Mouse (Mus musculus) embryonic facial prominence, embryonic 12.5 days (tissue): ENCODE results near the gene Slc30a1. TPM values are rescaled to one million over a fixed set of nuclear protein-coding genes. Genes with fewer than 3 reads are reported as not detected.
A peak's percentile ranks its signal among the peaks of the same experiment; 100 is the strongest.

ENCODE experiments used
- ATAC-seq: fragments of 200-750 bp; cut with Nextera tagmentation; 2 replicates; pipeline ENCODE4 v1.8.0; 2017; ENCODE audit not compliant: insufficient number of reproducible peaks, insufficient read depth, low FRiP score, low TSS enrichment
- H3K27ac ChIP-seq: fragments of 300-500 bp; sonication (generic); 2 replicates; pipeline ENCODE4 v1.5.1; 2016; ENCODE audit warnings: mild to moderate bottlenecking
- H3K27me3 ChIP-seq: fragments of 300-500 bp; sonication (generic); 2 replicates; pipeline ENCODE4 v1.6.1; 2016; ENCODE audit warnings: mild to moderate bottlenecking, moderate library complexity
- H3K36me3 ChIP-seq: fragments of 300-500 bp; sonication (generic); 2 replicates; pipeline ENCODE4 v1.6.1; 2016; ENCODE audit warnings: mild to moderate bottlenecking
- H3K4me1 ChIP-seq: fragments of 300-500 bp; sonication (generic); 2 replicates; pipeline ENCODE4 v1.6.1; 2016
- H3K4me2 ChIP-seq: fragments of 300-500 bp; sonication (generic); replicated peaks from 2 replicates; pipeline ENCODE4 v1.6.1; 2016; ENCODE audit warnings: mild to moderate bottlenecking, moderate library complexity
- H3K4me3 ChIP-seq: fragments of 300-500 bp; sonication (generic); 2 replicates; pipeline ENCODE4 v1.5.1; 2016; ENCODE audit warnings: mild to moderate bottlenecking
- H3K9ac ChIP-seq: fragments of 300-500 bp; sonication (generic); 2 replicates; pipeline ENCODE4 v1.6.1; 2016; ENCODE audit warnings: mild to moderate bottlenecking, moderate library complexity
- H3K9me3 ChIP-seq: fragments of 300-500 bp; sonication (generic); 2 replicates; pipeline ENCODE4 v1.6.1; 2016; ENCODE audit warnings: mild to moderate bottlenecking, moderate library complexity
- WGBS: fragments of 180-500 bp; shearing (Covaris S2); methylation state at CpG from one replicate; pipeline ENCODE4 v1.1.7; 2016; 5-methylcytosine and 5-hydroxymethylcytosine counted together
- polyA plus RNA-seq: library from polyadenylated mRNA; unstranded; fragments of >200 nt; fragmentation: Nextera tagmentation; extraction: Ambion mirVana; gene quantifications from 2 replicates; pipeline ENCODE4 v1.2.1, GENCODE M21; 2016

Gene Slc30a1
- polyA plus RNA-seq: 3.3 and 3.9 TPM in 2 replicates

DNA sequence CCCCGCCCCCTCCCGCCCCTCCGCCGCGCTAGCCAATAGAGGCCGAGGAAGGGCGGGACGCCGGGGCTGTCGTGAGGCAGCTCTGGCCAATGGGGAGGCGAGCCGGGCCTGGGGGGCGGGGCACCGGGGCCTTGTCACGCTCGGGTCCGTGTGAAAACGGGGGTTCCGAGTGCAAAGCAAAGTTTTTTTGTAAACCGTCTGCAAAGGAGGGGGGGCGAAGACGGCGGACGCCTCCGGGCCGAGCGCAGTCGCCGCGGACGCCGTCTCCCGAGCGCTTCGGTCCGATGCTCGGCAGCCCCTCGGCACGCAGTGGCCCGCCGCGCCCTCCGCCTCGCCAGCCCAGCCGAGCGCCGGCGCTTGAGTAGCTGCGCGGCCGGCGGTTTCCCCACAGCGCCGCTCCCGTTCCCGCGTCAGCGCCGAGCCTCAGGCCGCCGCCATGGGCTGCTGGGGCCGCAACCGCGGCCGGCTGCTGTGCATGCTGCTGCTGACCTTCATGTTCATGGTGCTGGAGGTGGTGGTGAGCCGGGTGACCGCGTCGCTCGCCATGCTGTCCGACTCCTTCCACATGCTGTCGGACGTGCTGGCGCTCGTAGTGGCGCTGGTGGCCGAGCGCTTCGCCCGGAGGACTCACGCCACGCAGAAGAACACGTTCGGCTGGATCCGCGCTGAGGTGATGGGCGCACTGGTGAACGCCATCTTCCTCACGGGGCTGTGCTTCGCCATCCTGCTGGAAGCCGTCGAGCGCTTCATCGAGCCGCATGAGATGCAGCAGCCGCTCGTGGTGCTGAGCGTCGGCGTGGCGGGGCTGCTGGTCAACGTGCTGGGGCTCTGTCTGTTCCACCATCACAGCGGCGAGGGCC is at the start of gene Slc30a1:
Gene Slc30a1, plus strand, starts transcription at position 197 of the 860 bp plus-strand sequence.
- WGBS: under 1% methylated on average over 100 of the region's 104 CpGs
- Histone ChIP-seq H3K4me3 (peak within 1 kb of the TSS; percentile 89), H3K27ac (peak within 1 kb of the TSS; percentile 85), H3K4me1 (peaks cover 24% of the 10 kb centered on the region), H3K36me3 (peaks cover 11% of the 10 kb centered on the region), H3K27me3 (no peaks in the 10 kb centered on the region), H3K9me3 (no peaks in the 10 kb centered on the region), H3K9ac (peak within 1 kb of the TSS; percentile 78), H3K4me2 (peak within 1 kb of the TSS; percentile 98)
- peak; percentile 99 for ATAC-seq

DNA sequence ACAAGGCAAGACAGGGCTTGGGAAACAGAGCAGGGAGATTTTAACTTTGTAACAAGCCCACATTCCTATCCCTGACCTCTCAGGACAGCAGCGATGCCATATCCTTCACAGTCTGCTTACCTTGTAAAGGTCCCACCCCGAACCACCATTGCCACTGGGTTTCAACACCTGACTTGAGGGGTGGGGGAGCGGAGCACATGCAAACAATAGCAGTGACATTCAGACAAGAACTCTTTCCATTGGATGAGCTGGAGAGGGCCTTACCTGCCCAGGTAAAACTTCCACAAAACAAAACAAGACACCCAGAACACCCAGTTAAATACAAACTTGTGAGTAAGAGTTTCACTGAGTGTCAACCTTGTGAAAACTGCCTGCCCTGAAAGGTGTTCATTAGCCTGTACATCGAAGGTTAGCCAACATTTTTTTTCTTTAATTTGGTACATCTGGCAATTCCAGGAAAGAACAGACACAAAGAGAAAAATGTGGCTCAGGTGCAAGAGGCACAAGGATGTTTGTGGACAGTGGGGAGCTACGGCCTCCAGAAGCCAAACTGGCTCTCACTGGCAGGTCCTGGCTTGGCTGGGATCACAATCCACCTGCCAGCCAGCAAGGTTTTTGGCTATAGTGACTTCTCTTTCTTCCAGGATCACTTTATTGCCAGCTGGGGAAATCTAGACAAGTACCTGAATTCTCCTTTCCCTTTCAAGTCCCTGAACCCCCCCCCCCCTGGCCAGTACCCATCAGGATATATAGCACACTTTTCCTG is 49.5 kb upstream of the Slc30a1 start:
- no peaks in the 10 kb centered on the region for H3K36me3 ChIP-seq
- H3K4me1 ChIP-seq: no peaks in the 10 kb centered on the region
- ATAC-seq: no peak
- H3K4me3 ChIP-seq: no peak overlapping the region
- no peak overlapping the region for H3K27ac ChIP-seq
- no peak overlapping the region for H3K4me2 ChIP-seq
- H3K27me3 ChIP-seq: no peaks in the 10 kb centered on the region
- no peak overlapping the region for H3K9ac ChIP-seq
- WGBS: 73% methylated on average over 5 of the region's 5 CpGs
- no peaks in the 10 kb centered on the region for H3K9me3 ChIP-seq

- H3K4me3 ChIP-seq: no peak overlapping the region
- no peak overlapping the region for H3K4me2 ChIP-seq
- no peaks in the 10 kb centered on the region for H3K4me1 ChIP-seq
- H3K9me3 ChIP-seq: no peaks in the 10 kb centered on the region
- H3K9ac ChIP-seq: no peak overlapping the region
- H3K27me3 ChIP-seq: no peaks in the 10 kb centered on the region
- no peak for ATAC-seq
- H3K27ac ChIP-seq: no peak overlapping the region
- H3K36me3 ChIP-seq: no peaks in the 10 kb centered on the region
These were observed 48.4 kb upstream of the Slc30a1 start for GRCm38 (mm10) chr1:191858136-191858535.

- Histone ChIP-seq H3K4me1 (no peaks in the 10 kb centered on the region), H3K9ac (no peak overlapping the region), H3K9me3 (no peaks in the 10 kb centered on the region), H3K4me2 (no peak overlapping the region), H3K36me3 (no peaks in the 10 kb centered on the region), H3K4me3 (no peak overlapping the region), H3K27me3 (no peaks in the 10 kb centered on the region), H3K27ac (no peak overlapping the region)
- no peak for ATAC-seq
- 85% methylated on average over 3 of the region's 3 CpGs for WGBS
These were observed 46.7 kb upstream of the Slc30a1 start for GRCm38 (mm10) chr1:191859847-191860246.

- H3K27ac ChIP-seq: no peak overlapping the region
- H3K27me3 ChIP-seq: no peaks in the 10 kb centered on the region
- no peaks in the 10 kb centered on the region for H3K36me3 ChIP-seq
- no peak overlapping the region for H3K4me3 ChIP-seq
- no peaks in the 10 kb centered on the region for H3K9me3 ChIP-seq
- no peaks in the 10 kb centered on the region for H3K4me1 ChIP-seq
- no peak overlapping the region for H3K4me2 ChIP-seq
- WGBS: 90% methylated on average over 5 of the region's 5 CpGs
- H3K9ac ChIP-seq: no peak overlapping the region
- ATAC-seq: no peak
These were observed 45.3 kb upstream of the Slc30a1 start for GRCm38 (mm10) chr1:191861247-191861646.

GRCm38 (mm10) chr1:191863833-191864550 is 42.6 kb upstream of the Slc30a1 start:
- no peaks in the 10 kb centered on the region for H3K27me3 ChIP-seq
- no peak overlapping the region for H3K9ac ChIP-seq
- no peaks in the 10 kb centered on the region for H3K9me3 ChIP-seq
- H3K36me3 ChIP-seq: no peaks in the 10 kb centered on the region
- no peak overlapping the region for H3K4me2 ChIP-seq
- WGBS: 70% methylated on average over 4 of the region's 4 CpGs
- H3K4me3 ChIP-seq: no peak overlapping the region
- no peak overlapping the region for H3K27ac ChIP-seq
- no peak for ATAC-seq
- no peaks in the 10 kb centered on the region for H3K4me1 ChIP-seq

GRCm38 (mm10) chr1:191864551-191865027 is 42.0 kb upstream of the Slc30a1 start:
- H3K9me3 ChIP-seq: no peaks in the 10 kb centered on the region
- no peaks in the 10 kb centered on the region for H3K4me1 ChIP-seq
- H3K4me3 ChIP-seq: no peak overlapping the region
- H3K9ac ChIP-seq: no peak overlapping the region
- ATAC-seq: no peak
- H3K36me3 ChIP-seq: no peaks in the 10 kb centered on the region
- no peak overlapping the region for H3K4me2 ChIP-seq
- no peak overlapping the region for H3K27ac ChIP-seq
- 80% methylated on average over 8 of the region's 8 CpGs for WGBS
- no peaks in the 10 kb centered on the region for H3K27me3 ChIP-seq

GRCm38 (mm10) chr1:191872076-191872710 is 34.4 kb upstream of the Slc30a1 start:
- Histone ChIP-seq H3K4me2 (no peak overlapping the region), H3K9me3 (no peaks in the 10 kb centered on the region), H3K27ac (no peak overlapping the region), H3K4me1 (no peaks in the 10 kb centered on the region), H3K36me3 (no peaks in the 10 kb centered on the region), H3K4me3 (no peak overlapping the region), H3K27me3 (no peaks in the 10 kb centered on the region; the same call in 1 of the 2 replicates), H3K9ac (no peak overlapping the region)
- no peak for ATAC-seq
- 79% methylated on average over 6 of the region's 6 CpGs for WGBS

- no peak for ATAC-seq
- H3K9me3 ChIP-seq: no peaks in the 10 kb centered on the region
- no peaks in the 10 kb centered on the region for H3K36me3 ChIP-seq
- H3K4me2 ChIP-seq: no peak overlapping the region
- peaks cover 5% of the 10 kb centered on the region; the same call in 1 of the 2 replicates for H3K4me1 ChIP-seq
- H3K27me3 ChIP-seq: no peaks in the 10 kb centered on the region; the same call in 1 of the 2 replicates
- no peak overlapping the region for H3K27ac ChIP-seq
- H3K4me3 ChIP-seq: no peak overlapping the region
- H3K9ac ChIP-seq: no peak overlapping the region
- WGBS: 91% methylated on average over 7 of the region's 7 CpGs
These were observed 31.6 kb upstream of the Slc30a1 start for GRCm38 (mm10) chr1:191875006-191875405.

- H3K4me3 ChIP-seq: no peak overlapping the region
- WGBS: 75% methylated on average over 9 of the region's 9 CpGs
- H3K27ac ChIP-seq: no peak overlapping the region
- peaks cover 5% of the 10 kb centered on the region; the same call in 1 of the 2 replicates for H3K4me1 ChIP-seq
- ATAC-seq: no peak
- no peak overlapping the region for H3K9ac ChIP-seq
- no peaks in the 10 kb centered on the region for H3K36me3 ChIP-seq
- H3K27me3 ChIP-seq: no peaks in the 10 kb centered on the region; the same call in 1 of the 2 replicates
- no peak overlapping the region for H3K4me2 ChIP-seq
- no peaks in the 10 kb centered on the region for H3K9me3 ChIP-seq
These were observed 30.8 kb upstream of the Slc30a1 start for GRCm38 (mm10) chr1:191875683-191876305.
